Mouse (Mus musculus) adrenal gland, postnatal 4 days (tissue): ENCODE results near the gene Letm1. TPM values are rescaled to one million over a fixed set of nuclear protein-coding genes. Genes with fewer than 3 reads are reported as not detected.

ENCODE experiments used
- DNase-seq, 2 experiments: peaks; one replicate each; pipeline ENCODE4 v3.0.0; 2021 to 2022; ENCODE audit warnings: low spot score in 2 of 2, mixed read lengths in 2 of 2
- total RNA-seq, 2 experiments: library from RNA; stranded (reverse); gene quantifications; 2 replicates each; pipeline ENCODE4 v1.2.3; 2021

Letm1 gene
- total RNA-seq, 2 experiments from 2014 or later = 70.7 to 74.7 TPM

DNA sequence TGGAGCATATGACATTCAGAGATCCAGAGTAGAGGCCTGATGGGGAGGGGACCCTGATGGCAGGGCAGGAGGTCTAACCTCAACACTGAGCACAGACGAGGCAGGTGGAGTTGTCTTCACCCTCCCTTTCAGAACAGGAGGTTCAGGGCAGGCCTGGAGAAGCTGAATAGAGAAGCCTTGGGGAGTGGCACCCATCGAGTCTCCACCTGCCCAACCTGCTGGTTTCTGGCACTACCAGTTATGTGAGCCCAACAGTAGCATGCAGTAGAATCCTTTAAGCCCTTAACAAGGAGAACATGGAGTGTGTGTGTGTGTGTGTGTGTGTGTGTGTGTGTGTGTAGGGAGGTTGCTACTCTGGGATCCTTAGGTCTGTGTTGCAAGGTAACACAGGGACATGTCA, 70.1 kb downstream of the Letm1 start:
- DNase-seq = no peak

GRCm38 (mm10) chr5:33709037-33709436, 73.6 kb downstream of the Letm1 start:
- no peak for DNase-seq

DNA sequence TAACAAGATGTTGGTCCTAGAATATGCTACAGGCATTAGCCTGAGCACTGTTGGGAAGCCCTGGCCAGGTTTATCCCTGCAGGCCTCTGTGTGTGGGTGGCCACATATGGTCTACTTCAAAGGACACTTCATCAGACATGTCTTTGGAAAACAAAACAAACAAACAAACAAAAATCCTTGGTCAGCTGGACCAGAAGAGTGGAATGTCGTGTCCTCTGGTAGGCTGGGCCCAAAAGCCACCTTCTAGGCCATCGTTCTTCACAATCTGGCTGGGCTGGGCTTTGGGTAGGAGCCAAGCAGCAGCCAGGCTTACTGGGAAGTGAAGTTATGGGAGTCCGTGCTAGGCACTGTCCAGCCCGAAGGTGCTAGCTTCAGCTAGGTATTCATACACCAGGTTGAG, 75.5 kb downstream of the Letm1 start:
- DNase-seq = no peak

- DNase-seq = no peak
Observed at GRCm38 (mm10) chr5:33706350-33706629, 76.3 kb downstream of the Letm1 start.

DNA sequence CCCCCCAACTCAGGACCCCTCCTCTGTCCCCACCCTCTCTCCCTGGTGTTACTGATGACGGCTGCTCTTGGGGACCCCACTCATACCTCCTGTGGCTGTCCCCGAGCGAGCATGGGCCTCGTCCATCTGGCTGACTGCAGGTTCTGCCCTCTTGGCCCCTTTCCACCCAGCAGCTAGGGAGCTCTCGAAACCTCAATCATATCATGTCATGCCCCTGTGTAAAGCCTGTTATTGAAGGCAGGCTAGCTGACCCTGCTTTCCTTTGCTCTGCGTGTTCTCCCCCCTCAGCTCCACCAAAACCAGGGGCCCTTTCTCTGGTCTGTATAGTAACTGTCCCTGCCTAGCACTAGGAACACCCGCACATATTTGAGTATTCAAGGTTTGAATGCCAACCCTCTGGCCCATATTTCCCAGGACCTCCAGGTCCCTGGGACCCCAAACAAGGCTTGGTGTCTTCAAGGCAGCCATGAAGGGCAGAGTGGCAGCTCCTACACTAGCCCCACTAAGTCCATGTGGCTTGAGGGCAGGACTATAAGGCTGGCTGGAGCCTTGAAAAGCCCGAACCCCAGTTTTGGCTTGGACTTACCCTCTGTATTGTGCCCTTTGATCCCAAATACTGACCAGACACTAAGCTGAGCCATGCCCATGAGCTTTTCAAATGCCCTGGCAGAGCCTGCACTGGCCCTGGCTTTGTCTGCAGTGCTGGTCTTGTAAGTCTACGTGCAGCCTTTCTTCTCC, 76.8 kb downstream of the Letm1 start:
- DNase-seq = no peak

- DNase-seq = no peak
Observed at GRCm38 (mm10) chr5:33704945-33705611, 77.5 kb downstream of the Letm1 start.

- no peak for DNase-seq
Observed at GRCm38 (mm10) chr5:33703999-33704398, 78.6 kb downstream of the Letm1 start.

DNA sequence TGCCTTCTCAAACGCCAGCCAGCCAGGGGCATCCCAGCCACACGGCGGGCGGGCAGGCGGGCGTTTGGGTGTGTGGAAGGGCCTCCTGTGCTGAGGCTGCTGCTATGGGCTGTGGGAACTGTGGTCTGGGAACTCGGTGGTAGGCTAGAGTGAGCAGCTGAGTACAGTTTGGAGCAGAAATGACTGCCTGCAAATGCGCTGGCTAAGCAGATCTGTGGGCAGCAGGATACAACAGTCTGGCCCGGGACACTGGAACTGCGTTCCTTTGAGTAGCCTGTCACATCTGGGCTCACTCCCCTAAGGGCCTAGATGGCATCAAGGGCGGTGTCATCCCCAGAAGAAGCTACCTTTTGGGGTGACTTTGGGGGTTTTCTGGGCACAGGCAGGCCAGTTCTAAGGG, 80.8 kb downstream of the Letm1 start:
- no peak for DNase-seq

DNA sequence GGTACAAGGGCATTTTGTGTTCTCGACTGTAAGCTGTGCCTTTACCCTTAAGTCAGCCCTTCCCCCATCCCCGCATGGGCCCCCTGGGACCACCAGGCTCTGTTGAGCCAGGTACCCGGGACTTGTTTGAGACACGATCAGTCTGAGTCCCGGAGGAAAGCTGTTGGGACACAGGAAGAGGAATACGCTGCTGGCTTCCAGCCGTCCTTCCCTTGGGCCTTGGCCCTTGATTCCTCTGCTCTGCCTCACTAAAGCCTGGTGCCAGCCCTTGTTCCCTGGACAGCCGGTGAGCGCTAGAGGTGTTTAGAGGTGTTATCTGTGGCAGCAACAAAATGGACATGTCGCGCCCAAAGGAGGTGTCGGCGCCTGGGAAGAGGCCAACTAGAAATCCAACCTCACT, 82.6 kb downstream of the Letm1 start:
- DNase-seq = no peak

GRCm38 (mm10) chr5:33698669-33699068, 83.9 kb downstream of the Letm1 start:
- no peak for DNase-seq

DNA sequence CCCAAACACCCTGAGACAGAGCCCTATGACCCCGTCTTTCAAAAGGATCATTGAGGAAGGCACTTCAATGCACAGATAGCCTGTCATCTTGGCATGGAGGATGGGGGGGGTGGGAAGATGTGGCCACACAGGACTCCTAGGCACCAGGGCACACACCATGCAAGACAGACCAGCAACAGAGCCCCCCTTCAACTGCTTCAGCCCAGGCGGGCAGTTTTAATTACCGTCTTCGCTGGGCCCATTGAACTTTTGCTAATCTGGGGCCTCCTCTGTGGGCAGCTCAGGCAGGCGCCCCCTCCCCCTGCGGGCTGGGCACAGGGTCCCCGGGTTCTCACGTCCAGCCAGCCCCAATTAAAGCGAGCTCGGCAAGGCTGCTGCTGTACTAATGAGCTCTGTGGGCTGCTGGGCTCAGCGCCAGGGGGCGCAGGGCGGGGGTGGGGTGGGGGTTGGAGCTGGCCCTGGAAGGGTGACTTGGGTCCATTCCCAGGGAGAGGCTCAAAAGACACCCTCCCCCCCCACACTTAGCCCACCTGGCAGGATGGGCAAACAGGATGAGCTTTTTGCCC, 84.6 kb downstream of the Letm1 start:
- DNase-seq = no peak

- DNase-seq = no peak
Observed at GRCm38 (mm10) chr5:33697534-33697933, 85.1 kb downstream of the Letm1 start.

- DNase-seq = no peak
Observed at GRCm38 (mm10) chr5:33696430-33696829, 86.2 kb downstream of the Letm1 start.

DNA sequence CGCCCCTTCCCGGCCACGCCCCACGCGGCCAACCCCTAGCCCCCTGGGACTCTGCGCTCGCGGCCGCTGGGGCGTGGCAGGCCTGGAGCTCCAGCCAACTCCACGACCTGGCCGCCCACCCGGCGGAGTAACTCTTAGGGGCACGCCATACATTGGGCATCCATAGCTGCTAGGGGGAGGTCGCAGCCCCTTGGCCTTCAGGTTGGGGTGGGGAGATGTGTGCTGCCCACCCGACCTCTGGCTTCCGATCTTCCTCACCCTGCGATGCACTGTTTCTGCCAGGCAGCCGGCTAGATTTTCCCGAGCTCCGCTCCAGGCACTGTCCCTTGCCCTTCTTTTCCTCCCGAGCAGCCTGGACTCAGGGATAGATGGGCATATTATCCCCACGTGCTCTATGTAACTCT, 86.9 kb downstream of the Letm1 start:
- DNase-seq = no peak

DNA sequence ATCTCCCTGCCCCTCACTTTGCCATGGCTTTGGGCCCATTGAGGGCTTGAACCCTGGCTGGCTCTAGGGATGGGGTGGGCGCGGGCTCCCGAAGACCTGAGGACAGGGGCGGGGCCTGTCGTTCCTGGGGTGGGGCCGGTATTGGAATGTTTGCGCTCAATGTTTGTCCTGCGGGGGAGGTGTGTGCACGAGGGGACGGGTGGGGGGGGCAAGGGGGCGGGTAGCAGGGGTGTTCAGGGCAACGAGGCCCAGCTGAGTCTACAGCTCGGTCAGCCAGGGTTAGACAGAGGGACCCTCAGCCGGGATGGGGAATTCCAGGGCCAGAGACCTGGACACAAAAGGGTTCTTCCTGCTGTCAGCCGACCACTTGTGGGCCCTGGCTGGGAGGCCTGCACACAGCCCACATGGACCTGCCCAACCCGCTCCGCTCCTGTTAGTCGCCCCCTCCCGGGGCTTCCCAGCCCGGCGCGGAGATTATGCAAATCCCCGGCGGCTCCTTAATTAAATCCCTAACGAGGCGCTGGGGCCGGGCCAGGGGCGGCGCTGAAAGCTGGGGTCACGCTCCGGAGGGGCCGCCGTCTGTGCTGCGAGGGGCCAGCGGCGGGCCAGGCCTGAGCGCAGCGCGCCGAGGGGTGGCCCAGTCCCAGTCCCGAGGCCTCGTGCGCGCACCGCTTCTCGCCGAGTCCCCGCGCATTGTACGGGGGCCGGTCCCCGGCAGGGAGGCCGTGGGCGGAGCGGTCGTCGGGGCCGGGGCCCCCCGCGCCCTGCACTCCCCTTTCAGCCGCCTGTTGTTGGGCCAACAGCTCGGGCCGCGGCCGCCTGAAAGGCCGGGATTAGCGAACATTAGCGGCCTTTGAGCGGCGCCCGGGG, 87.5 kb downstream of the Letm1 start:
- no peak for DNase-seq

DNA sequence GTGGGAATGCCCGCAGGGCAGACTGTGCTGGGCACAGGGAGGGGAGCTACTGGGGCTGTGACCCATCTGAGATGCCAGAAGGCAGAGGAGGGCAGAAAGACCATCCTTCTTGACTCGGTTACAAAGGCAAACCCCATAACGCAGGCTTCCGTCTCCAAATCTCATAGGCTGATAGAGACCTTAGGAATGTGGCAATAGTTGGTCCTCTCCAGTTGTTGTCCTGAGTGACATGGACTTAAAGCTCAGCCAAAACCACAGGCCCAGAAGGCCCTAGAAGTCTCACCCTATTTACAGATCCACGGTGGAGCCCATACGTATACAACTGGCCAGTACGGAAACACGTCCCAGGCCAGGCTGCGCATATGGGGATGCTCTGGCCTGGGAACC, 88.2 kb downstream of the Letm1 start:
- no peak for DNase-seq

- DNase-seq = no peak
Observed at GRCm38 (mm10) chr5:33692393-33692792, 90.2 kb downstream of the Letm1 start.

DNA sequence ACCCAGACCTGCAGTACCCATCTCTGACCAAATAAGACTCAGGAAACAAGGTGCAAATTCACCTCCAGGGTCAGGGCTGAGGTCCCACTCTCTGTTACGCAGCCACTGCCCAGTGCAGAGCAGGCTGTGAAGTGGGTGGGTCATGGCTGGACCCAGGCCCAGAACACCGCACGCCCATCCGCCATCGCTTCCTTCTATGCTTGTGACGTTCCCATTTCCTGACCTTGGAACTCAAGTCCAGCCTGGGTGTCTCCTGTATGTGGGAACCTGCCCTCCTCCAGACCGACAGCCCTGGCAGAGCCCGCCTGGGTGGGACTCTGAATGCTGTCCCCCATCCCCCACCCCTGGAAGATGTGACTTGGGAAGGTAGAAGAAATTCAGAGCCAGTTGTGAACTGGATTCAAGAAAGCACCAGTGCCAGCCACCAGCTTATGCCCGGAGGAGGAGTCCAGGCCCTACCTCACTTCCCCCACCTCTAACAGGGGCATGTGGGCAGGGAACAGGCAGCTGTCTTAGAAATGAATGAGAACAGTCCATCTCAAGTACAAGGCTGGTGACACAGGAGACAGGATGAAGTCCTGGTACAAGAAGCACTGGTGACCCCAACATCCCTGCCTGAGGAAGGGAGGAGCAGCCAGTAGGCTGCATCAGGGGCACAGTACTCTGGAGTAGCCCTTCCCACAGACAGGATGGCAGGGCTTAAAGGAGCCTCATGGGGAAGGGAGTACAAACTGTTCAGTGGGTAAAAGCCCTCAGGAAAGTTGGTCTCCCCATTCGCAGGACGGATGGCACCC, 92.6 kb downstream of the Letm1 start:
- no peak for DNase-seq
